In the genomic region with DNA sequence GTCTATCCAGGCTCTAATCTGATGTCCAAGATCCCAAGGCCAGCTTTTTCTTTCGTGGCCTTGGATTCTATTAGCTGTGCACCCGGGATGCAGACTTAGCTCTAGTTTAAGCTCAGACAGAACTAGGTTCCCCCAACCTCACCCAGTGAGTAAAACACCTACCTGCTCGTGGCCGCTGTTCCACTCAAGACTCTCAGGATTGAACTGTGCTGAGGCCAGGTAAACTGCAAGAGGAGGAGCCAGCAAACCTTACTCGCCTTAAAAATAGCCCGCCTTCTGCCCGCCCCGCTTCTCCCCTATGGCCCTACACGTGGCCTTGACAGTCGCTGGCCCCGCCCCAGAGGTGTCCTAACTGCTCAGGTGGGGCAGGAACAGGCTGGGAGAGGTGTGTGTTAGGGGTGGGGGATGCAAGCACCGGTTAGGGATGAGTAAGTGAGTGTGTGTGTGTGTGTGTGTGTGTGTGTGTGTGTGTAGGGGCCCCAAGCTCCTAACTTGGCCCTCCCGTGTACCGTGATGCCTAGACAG, we compare ENCODE assay signal across 21 mouse cellular contexts. TPM values are rescaled to one million over a fixed set of nuclear protein-coding genes. Genes with fewer than 3 reads are reported as not detected.
A peak's percentile ranks its signal among the peaks of the same experiment; 100 is the strongest.
DNase-seq lines count a peak whose midpoint lies in the region; ATAC-seq and TF ChIP-seq lines count a peak whose summit lies in the region.
"Had no signal": no experiment of that assay in that cellular context is flagged by ENCODE, and none has a peak within 500 bp of the region (broad histone marks: within the 10 kb centered on the region; RNA-seq: fewer than 3 reads in every experiment).

A gene (minus strand): TSS at position 230 of the 525 bp plus-strand sequence.

- peaks cover 33% of the 10 kb centered on the region for H3K4me1 ChIP-seq in embryonic facial prominence, embryonic 10.5 days
- H3K4me1 ChIP-seq in intestine, postnatal 0 days (replicated peaks; ENCODE audit: control insufficient read depth, insufficient read depth, low read length): no peaks in the 10 kb centered on the region
- H3K4me1 ChIP-seq in stomach, embryonic 14.5 days (ENCODE audit: control insufficient read depth, insufficient read depth, low read length): peaks cover 3% of the 10 kb centered on the region; the same call in 1 of the 2 replicates
- no peaks in the 10 kb centered on the region for H3K4me1 ChIP-seq in forebrain, postnatal 0 days (ENCODE audit: insufficient read depth)
- H3K4me1 ChIP-seq: forebrain, embryonic 13.5 days; neural tube, embryonic 12.5 days had no signal

- H3K4me2 ChIP-seq in intestine, postnatal 0 days (replicated peaks; ENCODE audit: low read depth): peak within 1 kb of the TSS; percentile 37
- peak within 1 kb of the TSS; percentile 8; the same call in 1 of the 2 replicates for H3K4me2 ChIP-seq in stomach, embryonic 14.5 days (replicated peaks; ENCODE audit: low read depth, low read length)
- H3K4me2 ChIP-seq in forebrain, postnatal 0 days (ENCODE audit: low read depth): no peak within 1 kb of the TSS
- H3K4me2 ChIP-seq: forebrain, embryonic 13.5 days; limb, embryonic 15.5 days; midbrain, embryonic 11.5 days; neural tube, embryonic 12.5 days had no signal

- peak; percentile 82 for ATAC-seq in intestine, postnatal 0 days
- ATAC-seq in stomach, embryonic 14.5 days (ENCODE audit: insufficient number of reproducible peaks, insufficient read depth, low FRiP score, low read depth): 0 out of 2 replicates have a peak, but pooled peaks have one; percentile 54
- ATAC-seq in inflammation-experienced regulatory T-cells, adult 6 months: no peak
- no peak for ATAC-seq in megakaryocyte-erythroid progenitor cell, adult 5-6 weeks (replicated peaks; ENCODE audit: low FRiP score, low TSS enrichment, poor library complexity, severe bottlenecking)
- ATAC-seq in forebrain, postnatal 0 days: no peak
- ATAC-seq: forebrain, embryonic 13.5 days; hindbrain, postnatal 0 days had no signal

- no peaks in the 10 kb centered on the region for H3K9me3 ChIP-seq in embryonic facial prominence, embryonic 10.5 days
- H3K9me3 ChIP-seq in intestine, postnatal 0 days (ENCODE audit: control insufficient read depth): no peaks in the 10 kb centered on the region
- H3K9me3 ChIP-seq in stomach, embryonic 14.5 days (ENCODE audit: control insufficient read depth, low read depth, low read length): no peaks in the 10 kb centered on the region
- H3K9me3 ChIP-seq in forebrain, postnatal 0 days (ENCODE audit: low read length): no peaks in the 10 kb centered on the region
- H3K9me3 ChIP-seq: forebrain, embryonic 13.5 days; limb, embryonic 15.5 days; neural tube, embryonic 12.5 days had no signal

- no peaks in the 10 kb centered on the region for H3K27me3 ChIP-seq in embryonic facial prominence, embryonic 10.5 days (replicated peaks; ENCODE audit: low read depth, poor library complexity, severe bottlenecking)
- H3K27me3 ChIP-seq in intestine, postnatal 0 days (replicated peaks; ENCODE audit: control insufficient read depth, insufficient read depth, low read length): no peaks in the 10 kb centered on the region
- no peaks in the 10 kb centered on the region for H3K27me3 ChIP-seq in stomach, embryonic 14.5 days (ENCODE audit: control insufficient read depth, insufficient read depth, low read length)
- H3K27me3 ChIP-seq in forebrain, postnatal 0 days (ENCODE audit: insufficient read depth, low read length): no peaks in the 10 kb centered on the region
- H3K27me3 ChIP-seq: forebrain, embryonic 13.5 days; limb, embryonic 15.5 days; neural tube, embryonic 12.5 days had no signal

- DNase-seq in lung, adult 18-20 months: peak; percentile 33 to 43
- DNase-seq in lung, postnatal 10 days: no peak
- DNase-seq in embryonic facial prominence, embryonic 10.5 days (ENCODE audit: low spot score): no peak
- no peak for DNase-seq in forebrain, postnatal 0 days
- DNase-seq: adrenal gland, postnatal 36 days; cerebellum, adult 9-10 months; embryo, embryonic 11 days; kidney, postnatal 4 days; layer of hippocampus, postnatal 36 days; right cerebral cortex, postnatal 14 days; thymus, adult 18-20 months had no signal

- no peaks in the 10 kb centered on the region for H3K36me3 ChIP-seq in embryonic facial prominence, embryonic 10.5 days (replicated peaks)
- no peaks in the 10 kb centered on the region for H3K36me3 ChIP-seq in intestine, postnatal 0 days (ENCODE audit: control insufficient read depth, insufficient read depth)
- no peaks in the 10 kb centered on the region for H3K36me3 ChIP-seq in stomach, embryonic 14.5 days (ENCODE audit: control insufficient read depth, insufficient read depth, low read length)
- no peaks in the 10 kb centered on the region for H3K36me3 ChIP-seq in forebrain, postnatal 0 days (ENCODE audit: insufficient read depth)
- H3K36me3 ChIP-seq: limb, embryonic 15.5 days; neural tube, embryonic 12.5 days had no signal

- WGBS in embryonic facial prominence, embryonic 10.5 days: 69% methylated on average over 14 of the region's 14 CpGs
- WGBS in intestine, postnatal 0 days: 30% methylated on average over 14 of the region's 14 CpGs
- 63% methylated on average over 14 of the region's 14 CpGs for WGBS in stomach, embryonic 14.5 days
- 61% methylated on average over 14 of the region's 14 CpGs for WGBS in forebrain, postnatal 0 days

- H3K4me3 ChIP-seq in embryonic facial prominence, embryonic 10.5 days: no peak within 1 kb of the TSS
- H3K4me3 ChIP-seq in intestine, postnatal 0 days (ENCODE audit: low read depth, low read length): no peak within 1 kb of the TSS
- no peak within 1 kb of the TSS for H3K4me3 ChIP-seq in stomach, embryonic 14.5 days (ENCODE audit: low read depth, low read length)
- no peak within 1 kb of the TSS for H3K4me3 ChIP-seq in forebrain, postnatal 0 days (ENCODE audit: low read depth, low read length)
- H3K4me3 ChIP-seq: forebrain, embryonic 13.5 days; limb, embryonic 15.5 days; neural tube, embryonic 12.5 days had no signal

- peak within 1 kb of the TSS; percentile 70 for H3K27ac ChIP-seq in embryonic facial prominence, embryonic 10.5 days (replicated peaks)
- H3K27ac ChIP-seq in intestine, postnatal 0 days (ENCODE audit: low read depth, low read length): no peak within 1 kb of the TSS
- H3K27ac ChIP-seq in stomach, embryonic 14.5 days (ENCODE audit: low read length): no peak within 1 kb of the TSS
- H3K27ac ChIP-seq in forebrain, postnatal 0 days (ENCODE audit: low read depth, low read length): no peak within 1 kb of the TSS
- H3K27ac ChIP-seq: forebrain, embryonic 13.5 days; hindbrain, postnatal 0 days; limb, embryonic 15.5 days; neural tube, embryonic 12.5 days had no signal

- H3K9ac ChIP-seq in intestine, postnatal 0 days (ENCODE audit: low read depth, low read length): no peak within 1 kb of the TSS
- H3K9ac ChIP-seq in stomach, embryonic 14.5 days (replicated peaks; ENCODE audit: low read depth, low read length): no peak within 1 kb of the TSS
- no peak within 1 kb of the TSS for H3K9ac ChIP-seq in forebrain, postnatal 0 days
- H3K9ac ChIP-seq: forebrain, embryonic 13.5 days; limb, embryonic 15.5 days; neural tube, embryonic 12.5 days had no signal

- no peak for TF ChIP-seq CTCF in intestine, postnatal 0 days (IDR thresholded peaks at IDR 0.05; ENCODE audit: low read depth)
- no peak for TF ChIP-seq CTCF in forebrain, postnatal 0 days (IDR thresholded peaks at IDR 0.05; ENCODE audit: low read depth)

RNA-seq across cellular contexts. Expression of the gene that starts here (rescaled TPM):
- 0.96 and 1.0 TPM in 2 replicates for polyA plus RNA-seq in embryonic facial prominence, embryonic 10.5 days (2016; fragmentation: Nextera tagmentation; extraction: Ambion mirVana)
- 0.39 and 0.53 TPM in 2 replicates for polyA plus RNA-seq in intestine, postnatal 0 days (2015; fragmentation: Nextera tagmentation; extraction: Ambion mirVana)
- polyA plus RNA-seq in stomach, embryonic 14.5 days (2014; fragmentation: Nextera tagmentation; extraction: Ambion mirVana): 2.4 and 2.5 TPM in 2 replicates
- under 1 TPM; 0.30 to 0.58 (median 0.51) TPM for polyA plus RNA-seq in inflammation-experienced regulatory T-cells, adult 6 months (2017; shearing (Covaris generic))
- total RNA-seq in megakaryocyte-erythroid progenitor cell, adult 5-6 weeks (2014; fragmentation: Nextera tagmentation): not detected in 2 replicates
- total RNA-seq in megakaryocyte-erythroid progenitor cell, adult 5-6 weeks (2017): not detected in 2 replicates
- 0.48 TPM in 1 of 2 replicates, not detected in the other for total RNA-seq in forebrain, postnatal 0 days (2014; rRNA removed)
- 0.29 TPM in 1 of 2 replicates, not detected in the other for polyA plus RNA-seq in forebrain, postnatal 0 days (2015; fragmentation: Nextera tagmentation; extraction: Ambion mirVana)
- total RNA-seq: hematopoietic stem cell, adult 5-6 weeks; layer of hippocampus, postnatal 36 days had no signal
- polyA plus RNA-seq: forebrain, embryonic 13.5 days had no signal

Comparison
In these comparisons a context has a peak if more than half of its experiments do, and no peak if none do; other contexts are left out.
1. DNase-seq: peak in lung, adult 18-20 months (2 of 2); none in lung, postnatal 10 days (single experiment), embryonic facial prominence, embryonic 10.5 days (single experiment) and forebrain, postnatal 0 days (single experiment).
2. Peak in ATAC-seq and H3K4me2 ChIP-seq in intestine, postnatal 0 days; RNA of the gene not detected or under 1 TPM.